Mouse (Mus musculus) adrenal gland, postnatal 0 days (tissue): ENCODE measurements around the gene Mad2l1bp. TPM values are rescaled to one million over a fixed set of nuclear protein-coding genes. Genes with fewer than 3 reads are reported as not detected.

ENCODE experiments used
- polyA plus RNA-seq: library from polyadenylated mRNA; unstranded; fragments of >200 nt; fragmentation: Nextera tagmentation; extraction: Ambion mirVana; gene quantifications from 2 replicates; pipeline ENCODE4 v1.2.1, GENCODE M21; 2015

Gene Mad2l1bp
- polyA plus RNA-seq, result 22.5 and 27.2 TPM in 2 replicates

GRCm38 (mm10) chr17:46152847-46153782 is at the start of gene Mad2l1bp:
Gene Mad2l1bp, minus strand, starts transcription at chr17:46153553.

GRCm38 (mm10) chr17:46202421-46203071 is 49.2 kb upstream of the Mad2l1bp start, which contains the start of the genes Polh and Xpo5:
Gene Polh, minus strand, starts transcription at chr17:46202645.
Gene Xpo5, plus strand, starts transcription at chr17:46202782.

GRCm38 (mm10) chr17:46160686-46161085 is 7.3 kb upstream of the Mad2l1bp start, which contains the start of gene Gtpbp2:
Gene Gtpbp2, plus strand, starts transcription at chr17:46161032.

GRCm38 (mm10) chr17:46143578-46144423 is 9.6 kb downstream of the Mad2l1bp start, which contains the start of gene Rsph9:
Gene Rsph9, minus strand, starts transcription at chr17:46144216.

GRCm38 (mm10) chr17:46110402-46111289 is 42.7 kb downstream of the Mad2l1bp start, which contains the start of gene Mrps18a:
Gene Mrps18a, plus strand, starts transcription at chr17:46110986.

Other genes with a start within 250 kb of the Mad2l1bp start
- gene Vegfa, start 121.2 kb downstream of the Mad2l1bp start, polyA plus RNA-seq, result 2.6 and 6.2 TPM in 2 replicates
- gene Mrps18a, start 42.6 kb downstream of the Mad2l1bp start, polyA plus RNA-seq, result 133 and 158 TPM in 2 replicates
- gene Rsph9, start 9.3 kb downstream of the Mad2l1bp start, polyA plus RNA-seq, result 24.7 and 33.6 TPM in 2 replicates
- 15.1 and 23.4 TPM in 2 replicates for gene Gtpbp2, start 7.5 kb upstream of the Mad2l1bp start, polyA plus RNA-seq
- 12.1 and 18.7 TPM in 2 replicates for gene Polh, start 49.1 kb upstream of the Mad2l1bp start, polyA plus RNA-seq
- 16.4 and 37.0 TPM in 2 replicates for gene Xpo5, start 49.2 kb upstream of the Mad2l1bp start, polyA plus RNA-seq
- 79.4 and 112 TPM in 2 replicates for gene Polr1c, start 94.5 kb upstream of the Mad2l1bp start, polyA plus RNA-seq
- 94.3 and 154 TPM in 2 replicates for gene Yipf3, start 94.5 kb upstream of the Mad2l1bp start, polyA plus RNA-seq
- gene Lrrc73, start 100.0 kb upstream of the Mad2l1bp start, polyA plus RNA-seq, result 2.7 TPM in 2 replicates
- gene Tjap1, start 129.5 kb upstream of the Mad2l1bp start, polyA plus RNA-seq, result 18.1 and 25.6 TPM in 2 replicates
- gene Dlk2, start 143.9 kb upstream of the Mad2l1bp start, polyA plus RNA-seq, result 0.22 and 0.87 TPM in 2 replicates
- 3.3 and 4.3 TPM in 2 replicates for gene Abcc10, start 174.8 kb upstream of the Mad2l1bp start, polyA plus RNA-seq
- gene Zfp318, start 230.2 kb upstream of the Mad2l1bp start, polyA plus RNA-seq, result 5.7 and 6.8 TPM in 2 replicates